Mouse (Mus musculus): ENCODE data around the gene Xpnpep2. TPM values are rescaled to one million over a fixed set of nuclear protein-coding genes. Genes with fewer than 3 reads are reported as not detected.

Gene Xpnpep2
- total and polyA plus RNA-seq, 2 experiments from 2014 or later, result 0.62 to 0.76 TPM

DNA sequence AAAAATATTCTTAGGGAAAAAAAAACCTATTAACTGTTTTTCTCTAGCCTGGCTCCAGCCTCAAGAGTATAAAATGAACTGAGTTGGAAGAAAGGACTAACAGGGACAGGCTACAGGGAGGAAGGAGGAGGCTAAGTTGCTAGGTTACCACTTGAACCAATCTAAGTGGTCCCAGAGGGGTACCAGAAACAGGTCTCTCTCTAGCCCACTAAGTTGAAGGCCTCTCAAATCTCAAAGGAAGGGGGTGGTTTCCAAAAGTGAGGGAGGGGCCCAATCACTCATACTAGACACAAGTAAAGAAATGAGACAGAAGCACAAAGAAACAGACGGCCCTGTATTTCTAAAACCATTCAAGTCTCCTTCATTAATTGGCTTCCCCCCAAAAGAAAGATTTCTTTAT is 61.4 kb downstream of the Xpnpep2 start:
- Histone ChIP-seq H3K4me2 (ENCODE audit: low read depth) (no peak overlapping the region), H3K36me3 (ENCODE audit: insufficient read depth) (no peaks in the 10 kb centered on the region; the same call in 1 of the 2 replicates), H3K9me3 (ENCODE audit: low read length) (no peaks in the 10 kb centered on the region), H3K4me1 (ENCODE audit: insufficient read depth) (no peaks in the 10 kb centered on the region), H3K27ac (ENCODE audit: low read depth, low read length) (no peak overlapping the region), H3K27me3 (ENCODE audit: insufficient read depth, low read length) (no peaks in the 10 kb centered on the region), H3K9ac (no peak overlapping the region), H3K4me3 (ENCODE audit: low read depth, low read length) (no peak overlapping the region)
- ATAC-seq, result peak; percentile 62
- TF ChIP-seq CTCF (IDR thresholded peaks at IDR 0.05; ENCODE audit: low read depth), result no peak
- DNase-seq, result no peak
- 46% methylated on average over 1 of the region's 1 CpGs for WGBS

DNA sequence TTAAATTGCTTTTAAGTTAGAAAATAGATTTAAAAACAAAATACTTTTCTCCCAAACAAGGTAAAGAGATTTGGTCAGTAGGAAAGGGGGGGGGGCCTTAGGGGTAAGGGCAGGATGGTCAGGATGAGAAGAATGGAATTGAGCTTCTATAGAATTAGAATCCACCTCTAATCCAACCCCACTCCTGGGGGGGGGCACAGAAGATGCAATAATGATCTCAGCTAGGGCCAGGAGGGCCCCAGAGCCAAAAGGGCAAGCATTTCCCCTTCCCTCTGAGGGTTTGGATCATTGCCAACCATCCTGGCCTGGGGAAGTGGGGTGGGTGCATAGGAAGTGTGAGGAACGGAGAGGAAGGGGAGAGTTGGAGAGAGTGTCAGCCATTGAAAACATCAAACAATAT is 61.8 kb downstream of the Xpnpep2 start:
- H3K27me3 ChIP-seq (ENCODE audit: insufficient read depth, low read length), result no peaks in the 10 kb centered on the region
- WGBS, result 27% methylated on average over 1 of the region's 1 CpGs
- H3K4me1 ChIP-seq (ENCODE audit: insufficient read depth), result no peaks in the 10 kb centered on the region
- ATAC-seq (no peak), DNase-seq (no peak)
- H3K36me3 ChIP-seq (ENCODE audit: insufficient read depth), result peaks cover 4% of the 10 kb centered on the region; the same call in 1 of the 2 replicates
- TF ChIP-seq CTCF (IDR thresholded peaks at IDR 0.05; ENCODE audit: low read depth), result no peak
- H3K27ac ChIP-seq (ENCODE audit: low read depth, low read length), result no peak overlapping the region
- H3K9ac ChIP-seq, result no peak overlapping the region
- no peak overlapping the region for H3K4me3 ChIP-seq (ENCODE audit: low read depth, low read length)
- no peaks in the 10 kb centered on the region for H3K9me3 ChIP-seq (ENCODE audit: low read length)
- H3K4me2 ChIP-seq (ENCODE audit: low read depth), result no peak overlapping the region

DNA sequence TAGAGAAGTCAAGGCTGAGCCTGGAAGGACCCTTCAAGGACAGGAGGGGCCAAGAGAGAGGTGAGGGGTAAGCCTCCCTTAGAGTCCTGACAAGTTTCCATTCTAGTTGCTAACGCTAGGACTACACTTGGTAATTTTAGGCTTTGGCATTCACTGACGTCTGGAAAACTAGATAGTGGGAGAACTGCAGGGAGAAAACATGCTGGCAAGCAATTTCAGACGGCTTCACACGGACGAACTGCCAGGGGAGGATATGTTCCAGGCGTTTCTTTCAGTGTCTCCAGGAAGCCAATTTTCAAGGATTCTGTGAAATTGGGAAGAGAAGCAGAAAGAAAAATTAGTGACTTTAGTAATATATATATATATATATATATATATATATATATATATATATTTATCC is 73.3 kb downstream of the Xpnpep2 start:
- 73% methylated on average over 6 of the region's 6 CpGs for WGBS
- DNase-seq (peak; percentile 35), ATAC-seq (no peak)
- H3K4me3 ChIP-seq (ENCODE audit: low read depth, low read length), result no peak overlapping the region
- H3K4me1 ChIP-seq (ENCODE audit: insufficient read depth), result no peaks in the 10 kb centered on the region
- H3K9me3 ChIP-seq (ENCODE audit: low read length), result no peaks in the 10 kb centered on the region
- H3K9ac ChIP-seq, result no peak overlapping the region
- no peaks in the 10 kb centered on the region for H3K27me3 ChIP-seq (ENCODE audit: insufficient read depth, low read length)
- H3K36me3 ChIP-seq (ENCODE audit: insufficient read depth), result peaks cover 12% of the 10 kb centered on the region
- H3K27ac ChIP-seq (ENCODE audit: low read depth, low read length), result no peak overlapping the region
- no peak overlapping the region for H3K4me2 ChIP-seq (ENCODE audit: low read depth)
- no peak for TF ChIP-seq CTCF (IDR thresholded peaks at IDR 0.05; ENCODE audit: low read depth)

DNA sequence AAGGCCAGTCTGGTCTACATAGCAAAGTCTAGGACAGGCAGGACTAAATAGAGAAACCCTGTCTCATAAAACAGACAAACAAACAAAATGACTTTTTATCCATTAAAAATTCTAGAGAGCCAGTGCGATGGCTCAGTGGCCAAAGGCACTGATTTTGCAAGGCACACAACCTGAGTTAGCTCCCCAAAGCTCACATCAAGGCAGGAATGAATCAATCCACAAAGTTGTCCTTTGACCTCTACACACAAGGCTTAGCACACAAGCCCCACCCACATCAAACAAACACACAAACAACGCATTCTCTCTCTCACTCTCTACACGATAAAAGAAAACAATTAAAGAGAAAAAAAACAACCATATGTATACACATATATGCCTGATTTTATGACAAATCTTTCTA is 76.2 kb downstream of the Xpnpep2 start:
- no peak overlapping the region for H3K4me3 ChIP-seq (ENCODE audit: low read depth, low read length)
- no peak for DNase-seq
- peaks cover 4% of the 10 kb centered on the region for H3K36me3 ChIP-seq (ENCODE audit: insufficient read depth)
- no peak overlapping the region for H3K9ac ChIP-seq
- no peaks in the 10 kb centered on the region for H3K9me3 ChIP-seq (ENCODE audit: low read length)
- no peaks in the 10 kb centered on the region for H3K4me1 ChIP-seq (ENCODE audit: insufficient read depth)
- no peak for ATAC-seq
- no peak overlapping the region for H3K4me2 ChIP-seq (ENCODE audit: low read depth)
- H3K27me3 ChIP-seq (ENCODE audit: insufficient read depth, low read length), result no peaks in the 10 kb centered on the region
- 81% methylated on average over 3 of the region's 3 CpGs for WGBS
- H3K27ac ChIP-seq (ENCODE audit: low read depth, low read length), result no peak overlapping the region
- TF ChIP-seq CTCF (IDR thresholded peaks at IDR 0.05; ENCODE audit: low read depth), result no peak

Other genes with a start within 250 kb of the Xpnpep2 start
- 63.1 and 63.2 TPM in 2 replicates for gene Smarca1, start 215.8 kb upstream of the Xpnpep2 start, total RNA-seq (2014; rRNA removed)
- gene Smarca1, start 215.8 kb upstream of the Xpnpep2 start, polyA plus RNA-seq (2015; fragmentation: Nextera tagmentation; extraction: Ambion mirVana), result 22.8 and 28.6 TPM in 2 replicates
- 24.8 and 36.8 TPM in 2 replicates for gene Ocrl, start 196.3 kb upstream of the Xpnpep2 start, total RNA-seq (2014; rRNA removed)
- 13.2 and 21.5 TPM in 2 replicates for gene Ocrl, start 196.3 kb upstream of the Xpnpep2 start, polyA plus RNA-seq (2015; fragmentation: Nextera tagmentation; extraction: Ambion mirVana)
- 6.0 and 8.0 TPM in 2 replicates for gene Apln, start 73.9 kb upstream of the Xpnpep2 start, total RNA-seq (2014; rRNA removed)
- 1.7 and 2.3 TPM in 2 replicates for gene Apln, start 73.9 kb upstream of the Xpnpep2 start, polyA plus RNA-seq (2015; fragmentation: Nextera tagmentation; extraction: Ambion mirVana)
- gene Sash3, start 37.7 kb downstream of the Xpnpep2 start, total RNA-seq (2014; rRNA removed), result 1.2 and 1.9 TPM in 2 replicates
- 1.1 and 1.3 TPM in 2 replicates for gene Sash3, start 37.7 kb downstream of the Xpnpep2 start, polyA plus RNA-seq (2015; fragmentation: Nextera tagmentation; extraction: Ambion mirVana)
- 32.2 and 43.3 TPM in 2 replicates for gene Zdhhc9, start 100.2 kb downstream of the Xpnpep2 start, total RNA-seq (2014; rRNA removed)
- gene Zdhhc9, start 100.2 kb downstream of the Xpnpep2 start, polyA plus RNA-seq (2015; fragmentation: Nextera tagmentation; extraction: Ambion mirVana), result 4.2 and 5.3 TPM in 2 replicates
- gene Utp14a, start 148.1 kb downstream of the Xpnpep2 start, total RNA-seq (2014; rRNA removed), result 17.0 and 25.0 TPM in 2 replicates
- gene Utp14a, start 148.1 kb downstream of the Xpnpep2 start, polyA plus RNA-seq (2015; fragmentation: Nextera tagmentation; extraction: Ambion mirVana), result 13.4 and 13.8 TPM in 2 replicates
- 8.5 and 13.8 TPM in 2 replicates for gene Bcorl1, start 232.6 kb downstream of the Xpnpep2 start, total RNA-seq (2014; rRNA removed)
- 3.8 and 4.6 TPM in 2 replicates for gene Bcorl1, start 232.6 kb downstream of the Xpnpep2 start, polyA plus RNA-seq (2015; fragmentation: Nextera tagmentation; extraction: Ambion mirVana)